Mouse (Mus musculus): ENCODE data around the gene Tmem120b.

Gene Tmem120b

GRCm38 (mm10) chr5:123068115-123068514 is at the start of gene Tmem120b:
Gene Tmem120b, plus strand, starts transcription at chr5:123068415.
- ATAC-seq (ENCODE audit: insufficient number of reproducible peaks, low FRiP score, low TSS enrichment): no peak

GRCm38 (mm10) chr5:123019336-123020016 is 48.7 kb upstream of the Tmem120b start:
- ATAC-seq (ENCODE audit: insufficient number of reproducible peaks, low FRiP score, low TSS enrichment): no peak

GRCm38 (mm10) chr5:123020426-123020825 is 47.8 kb upstream of the Tmem120b start:
- no peak for ATAC-seq (ENCODE audit: insufficient number of reproducible peaks, low FRiP score, low TSS enrichment)

GRCm38 (mm10) chr5:123021438-123021837 is 46.8 kb upstream of the Tmem120b start:
- no peak for ATAC-seq (ENCODE audit: insufficient number of reproducible peaks, low FRiP score, low TSS enrichment)

- ATAC-seq (ENCODE audit: insufficient number of reproducible peaks, low FRiP score, low TSS enrichment): no peak
Observed at GRCm38 (mm10) chr5:123023049-123023448, 45.2 kb upstream of the Tmem120b start.

GRCm38 (mm10) chr5:123024312-123024711 is 43.9 kb upstream of the Tmem120b start:
- ATAC-seq (ENCODE audit: insufficient number of reproducible peaks, low FRiP score, low TSS enrichment): no peak

- no peak for ATAC-seq (ENCODE audit: insufficient number of reproducible peaks, low FRiP score, low TSS enrichment)
Observed at GRCm38 (mm10) chr5:123024965-123025573, 43.1 kb upstream of the Tmem120b start.

GRCm38 (mm10) chr5:123026414-123026813 is 41.8 kb upstream of the Tmem120b start:
- ATAC-seq (ENCODE audit: insufficient number of reproducible peaks, low FRiP score, low TSS enrichment): no peak

- ATAC-seq (ENCODE audit: insufficient number of reproducible peaks, low FRiP score, low TSS enrichment): no peak
Observed at GRCm38 (mm10) chr5:123027436-123027835, 40.8 kb upstream of the Tmem120b start.

- no peak for ATAC-seq (ENCODE audit: insufficient number of reproducible peaks, low FRiP score, low TSS enrichment)
Observed at GRCm38 (mm10) chr5:123029729-123030128, 38.5 kb upstream of the Tmem120b start.

GRCm38 (mm10) chr5:123031312-123031711 is 36.9 kb upstream of the Tmem120b start:
- no peak for ATAC-seq (ENCODE audit: insufficient number of reproducible peaks, low FRiP score, low TSS enrichment)

- ATAC-seq (ENCODE audit: insufficient number of reproducible peaks, low FRiP score, low TSS enrichment): no peak
Observed at GRCm38 (mm10) chr5:123033646-123034160, 34.5 kb upstream of the Tmem120b start.

- no peak for ATAC-seq (ENCODE audit: insufficient number of reproducible peaks, low FRiP score, low TSS enrichment)
Observed at GRCm38 (mm10) chr5:123035089-123035488, 33.1 kb upstream of the Tmem120b start.

GRCm38 (mm10) chr5:123035564-123035963 is 32.7 kb upstream of the Tmem120b start:
- ATAC-seq (ENCODE audit: insufficient number of reproducible peaks, low FRiP score, low TSS enrichment): no peak

- no peak for ATAC-seq (ENCODE audit: insufficient number of reproducible peaks, low FRiP score, low TSS enrichment)
Observed at GRCm38 (mm10) chr5:123038115-123038514, 30.1 kb upstream of the Tmem120b start.

GRCm38 (mm10) chr5:123039120-123039752 is 29.0 kb upstream of the Tmem120b start:
- ATAC-seq (ENCODE audit: insufficient number of reproducible peaks, low FRiP score, low TSS enrichment): no peak

- no peak for ATAC-seq (ENCODE audit: insufficient number of reproducible peaks, low FRiP score, low TSS enrichment)
Observed at GRCm38 (mm10) chr5:123040796-123041195, 27.4 kb upstream of the Tmem120b start.

GRCm38 (mm10) chr5:123043856-123044255 is 24.4 kb upstream of the Tmem120b start:
- ATAC-seq (ENCODE audit: insufficient number of reproducible peaks, low FRiP score, low TSS enrichment): no peak

- ATAC-seq (ENCODE audit: insufficient number of reproducible peaks, low FRiP score, low TSS enrichment): no peak
Observed at GRCm38 (mm10) chr5:123045561-123046295, 22.5 kb upstream of the Tmem120b start.

GRCm38 (mm10) chr5:123046916-123047315 is 21.3 kb upstream of the Tmem120b start, which contains the start of gene Morn3:
Gene Morn3, minus strand, starts transcription at chr5:123047016.
- no peak for ATAC-seq (ENCODE audit: insufficient number of reproducible peaks, low FRiP score, low TSS enrichment)

GRCm38 (mm10) chr5:123049271-123049670 is 18.9 kb upstream of the Tmem120b start:
- no peak for ATAC-seq (ENCODE audit: insufficient number of reproducible peaks, low FRiP score, low TSS enrichment)

Measured in cerebellum, adult (tissue).